8 mouse cellular contexts compared by ENCODE assay signal in genomic region chr6:25688927-25689519, GRCm38 (mm10). TPM values are rescaled to one million over a fixed set of nuclear protein-coding genes. Genes with fewer than 3 reads are reported as not detected.
DNase-seq lines count a peak whose midpoint lies in the region; ATAC-seq lines count a peak whose summit lies in the region.

No protein-coding gene starts in this region.

- WGBS in hindbrain, embryonic 12.5 days: 2% methylated on average over 25 of the region's 25 CpGs
- WGBS in liver, embryonic 15.5 days (ENCODE audit: insufficient replicate concordance): 2% methylated on average over 25 of the region's 25 CpGs

- peaks cover 21% of the 10 kb centered on the region for H3K27me3 ChIP-seq in hindbrain, embryonic 12.5 days
- peaks cover 38% of the 10 kb centered on the region for H3K27me3 ChIP-seq in liver, embryonic 15.5 days

- no peak overlapping the region for H3K27ac ChIP-seq in hindbrain, embryonic 12.5 days
- no peak overlapping the region for H3K27ac ChIP-seq in liver, embryonic 15.5 days (replicated peaks)

- no peaks in the 10 kb centered on the region for H3K36me3 ChIP-seq in hindbrain, embryonic 12.5 days
- no peaks in the 10 kb centered on the region for H3K36me3 ChIP-seq in liver, embryonic 15.5 days (replicated peaks)

- peak overlapping the region; percentile 58 for H3K4me3 ChIP-seq in hindbrain, embryonic 12.5 days
- peak overlapping the region; percentile 44; the same call in 1 of the 2 replicates for H3K4me3 ChIP-seq in liver, embryonic 15.5 days (replicated peaks)

- ATAC-seq in hindbrain, embryonic 12.5 days (ENCODE audit: low FRiP score): peak; percentile 27; the same call in 1 of the 2 replicates
- no peak for ATAC-seq in liver, embryonic 15.5 days (ENCODE audit: insufficient read depth)

- H3K4me1 ChIP-seq in hindbrain, embryonic 12.5 days: peaks cover 10% of the 10 kb centered on the region
- no peaks in the 10 kb centered on the region for H3K4me1 ChIP-seq in liver, embryonic 15.5 days (replicated peaks)

- H3K9ac ChIP-seq in hindbrain, embryonic 12.5 days: peak overlapping the region; percentile 63
- no peak overlapping the region for H3K9ac ChIP-seq in liver, embryonic 15.5 days

- H3K4me2 ChIP-seq in hindbrain, embryonic 12.5 days (replicated peaks): peak overlapping the region; percentile 93
- peak overlapping the region; percentile 65 for H3K4me2 ChIP-seq in liver, embryonic 15.5 days

- DNase-seq in cerebellum, postnatal 25 days: peak; percentile 14 to 25
- no peak for DNase-seq in cerebellum, adult 11 months
- peak; percentile 44 for DNase-seq in retina, embryonic 14.5 days (ENCODE audit: low spot score)
- no peak for DNase-seq in retina, postnatal 1 day
- peak; percentile 20 for DNase-seq in right cerebral cortex, postnatal 4 days
- DNase-seq in B cell, adult 2 months: no peak

- no peaks in the 10 kb centered on the region for H3K9me3 ChIP-seq in hindbrain, embryonic 12.5 days (replicated peaks)
- no peaks in the 10 kb centered on the region for H3K9me3 ChIP-seq in liver, embryonic 15.5 days (replicated peaks)

RNA-seq across cellular contexts. Expression of gene Gpr37, which starts 1.5 kb away (rescaled TPM):
- 4.0 and 4.8 TPM in 2 replicates for polyA plus RNA-seq in hindbrain, embryonic 12.5 days (2016; fragmentation: Nextera tagmentation; extraction: Ambion mirVana)
- 0.05 and 0.07 TPM in 2 replicates for polyA plus RNA-seq in liver, embryonic 15.5 days (2015; fragmentation: Nextera tagmentation; extraction: Ambion mirVana)

Comparison
In these comparisons a context has a peak if more than half of its experiments do, and no peak if none do; other contexts are left out.
1. DNase-seq: peak in cerebellum, postnatal 25 days (2 of 2), retina, embryonic 14.5 days (single experiment) and right cerebral cortex, postnatal 4 days (single experiment); none in cerebellum, adult 11 months (single experiment), retina, postnatal 1 day (single experiment) and B cell, adult 2 months (0 of 2).